Mouse (Mus musculus): ENCODE data around the gene Man2a2.

DNA sequence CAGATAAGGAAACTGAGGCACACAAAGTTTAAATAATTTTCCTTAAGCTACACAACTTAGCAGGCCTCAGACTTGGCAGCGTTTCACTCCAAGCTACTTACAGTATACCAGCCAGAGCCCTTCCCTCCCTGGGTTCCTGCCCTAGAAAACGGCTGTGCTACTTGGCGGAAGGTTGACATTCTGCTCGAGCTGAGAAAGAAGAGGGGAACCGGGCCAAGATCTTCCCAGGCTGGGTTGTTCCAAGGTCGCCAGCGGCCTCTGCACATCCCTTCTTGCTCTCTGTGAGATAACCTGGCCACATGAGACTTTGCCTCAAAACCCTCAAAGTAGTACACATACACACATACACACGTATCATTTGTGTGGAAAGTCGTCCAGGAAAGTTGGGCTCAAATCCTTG lies 32.4 kb upstream of the Man2a2 start:
- TF ChIP-seq CTCF (IDR thresholded peaks at IDR 0.05), result no peak
- TF ChIP-seq POLR2A (IDR thresholded peaks at IDR 0.05; ENCODE audit: insufficient read depth, low read depth, low read length), result no peak
- 0 out of 2 replicates have a peak, but pooled peaks have one; percentile 54 for TF ChIP-seq EP300 (IDR thresholded peaks at IDR 0.05; ENCODE audit: insufficient read depth, low read depth, low read length)
